Mouse (Mus musculus) 416B (cell line): ENCODE measurements around the gene Alox12e.

Experiments
- DNase-seq: peaks from one replicate; pipeline ENCODE4 v3.0.0; 2011; ENCODE audit warnings: low read depth

Gene Alox12e

DNA sequence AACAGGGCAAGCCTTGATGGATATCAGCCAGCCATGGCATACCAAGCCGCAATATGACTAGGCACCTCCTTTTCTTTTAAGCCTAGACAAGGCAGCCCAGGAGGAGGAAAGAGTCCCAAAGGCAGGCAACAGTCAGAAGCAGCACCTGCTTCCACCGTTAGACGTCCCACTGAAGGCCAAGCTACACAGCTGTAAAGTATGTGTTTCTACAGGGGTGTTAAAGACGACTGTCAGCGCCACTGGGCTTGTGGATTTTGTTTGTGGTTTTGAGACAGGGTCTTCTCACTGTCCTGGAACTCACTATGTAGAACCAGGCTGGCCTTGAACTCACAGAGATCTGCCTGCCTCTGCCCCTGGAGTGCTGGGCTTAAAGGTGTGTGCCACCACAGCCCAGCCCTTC is 36.7 kb downstream of the Alox12e start:
- DNase-seq, result no peak

DNA sequence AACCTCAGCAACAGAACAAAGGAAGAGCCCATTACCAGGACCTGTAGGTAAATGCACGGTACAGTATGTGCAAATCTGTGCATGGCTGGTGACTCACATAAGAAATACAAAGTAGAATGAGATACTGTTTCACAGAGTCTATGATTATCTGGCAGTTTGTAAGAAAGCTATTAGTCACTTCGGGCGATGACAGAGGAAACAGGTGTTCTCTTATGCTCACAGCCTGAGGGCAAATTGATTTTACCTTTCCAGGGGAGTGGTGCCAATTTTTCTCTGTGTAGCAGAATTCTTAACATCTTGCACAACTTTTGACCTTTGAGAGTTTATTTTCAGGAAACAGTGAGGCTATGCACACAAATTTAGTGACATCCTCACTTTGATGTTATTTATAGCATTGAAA is 37.7 kb downstream of the Alox12e start:
- peak; percentile 59 for DNase-seq

DNA sequence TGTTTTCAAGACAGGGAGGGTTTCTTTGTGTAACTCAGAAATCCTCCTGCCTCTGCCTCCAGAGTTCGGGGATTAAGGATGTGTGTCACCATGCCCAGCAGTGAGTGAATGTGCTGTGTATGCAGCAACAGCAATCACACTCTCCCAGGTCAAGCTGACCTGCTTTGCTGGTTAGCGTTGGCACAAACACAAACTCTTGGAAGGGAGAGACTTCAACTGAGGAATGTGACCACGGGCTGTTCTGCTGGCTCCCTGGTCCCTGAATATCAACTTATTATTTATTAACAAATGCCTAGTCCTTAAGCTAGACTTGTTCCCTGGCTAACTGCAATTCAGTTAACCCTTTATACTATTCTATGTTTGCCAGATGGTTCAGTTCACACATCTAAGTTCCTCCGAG is 38.8 kb downstream of the Alox12e start:
- no peak for DNase-seq

GRCm38 (mm10) chr11:70280441-70280840 is 42.0 kb downstream of the Alox12e start:
- peak; percentile 76 for DNase-seq

- no peak for DNase-seq
Measured at GRCm38 (mm10) chr11:70278961-70279360, 43.5 kb downstream of the Alox12e start.

- DNase-seq, result no peak
Measured at GRCm38 (mm10) chr11:70271641-70272040, 50.8 kb downstream of the Alox12e start.

GRCm38 (mm10) chr11:70266405-70266804 is 56.0 kb downstream of the Alox12e start:
- DNase-seq, result no peak

- DNase-seq, result no peak
Measured at GRCm38 (mm10) chr11:70265819-70266218, 56.6 kb downstream of the Alox12e start.
